Mouse (Mus musculus) forebrain, embryonic 13.5 days (tissue): ENCODE measurements at regions not wholly inside any gene's neighbourhood (a gene's known extent, or its start where the extent isn't known, plus 50 kb on each side); places are given as distances from the start of the nearest gene placed in this dataset.

Source experiments
- ATAC-seq: fragments of 200-750 bp; cut with Nextera tagmentation; 2 replicates; pipeline ENCODE4 v1.8.0; 2017
- H3K27ac ChIP-seq: fragments of 300-500 bp; sonication (generic); 2 replicates; pipeline ENCODE4 v1.5.1; 2015; ENCODE audit warnings: inconsistent platforms, mild to moderate bottlenecking, moderate library complexity
- H3K27me3 ChIP-seq: fragments of 300-500 bp; sonication (generic); 2 replicates; pipeline ENCODE4 v1.6.1; 2015; ENCODE audit warnings: mild to moderate bottlenecking, inconsistent platforms
- H3K36me3 ChIP-seq: fragments of 300-500 bp; sonication (generic); 2 replicates; pipeline ENCODE4 v1.6.1; 2015; ENCODE audit warnings: mild to moderate bottlenecking, inconsistent platforms; ENCODE audit not compliant: poor library complexity, severe bottlenecking
- H3K4me1 ChIP-seq: fragments of 300-500 bp; sonication (generic); 2 replicates; pipeline ENCODE4 v1.6.1; 2015; ENCODE audit warnings: inconsistent platforms
- H3K4me2 ChIP-seq: fragments of 300-500 bp; sonication (generic); 2 replicates; pipeline ENCODE4 v1.6.1; 2015; ENCODE audit warnings: inconsistent platforms, mild to moderate bottlenecking, moderate library complexity
- H3K4me3 ChIP-seq: fragments of 300-500 bp; sonication (generic); 2 replicates; pipeline ENCODE4 v1.5.1; 2015; ENCODE audit warnings: mild to moderate bottlenecking, inconsistent platforms
- H3K9ac ChIP-seq: fragments of 300-500 bp; sonication (generic); 2 replicates; pipeline ENCODE4 v1.6.1; 2015; ENCODE audit warnings: mild to moderate bottlenecking, inconsistent platforms
- H3K9me3 ChIP-seq: fragments of 300-500 bp; sonication (generic); replicated peaks from 2 replicates; pipeline ENCODE4 v1.6.1; 2016; ENCODE audit warnings: inconsistent platforms
- WGBS: fragments of 180-500 bp; shearing (Covaris S2); methylation state at CpG from one replicate; pipeline ENCODE4 v1.1.7; 2015; 5-methylcytosine and 5-hydroxymethylcytosine counted together

GRCm38 (mm10) chr19:18331811-18332210, 299.8 kb downstream of the Ostf1 start:
- Histone ChIP-seq H3K4me3 (no peak overlapping the region), H3K9ac (no peak overlapping the region), H3K27me3 (no peaks in the 10 kb centered on the region), H3K27ac (no peak overlapping the region), H3K4me2 (no peak overlapping the region), H3K4me1 (peaks cover 10% of the 10 kb centered on the region), H3K9me3 (no peaks in the 10 kb centered on the region), H3K36me3 (no peaks in the 10 kb centered on the region)
- 78% methylated on average over 7 of the region's 7 CpGs for WGBS
- no peak for ATAC-seq

GRCm38 (mm10) chr19:18329421-18329820, 302.2 kb downstream of the Ostf1 start:
- Histone ChIP-seq H3K4me1 (peaks cover 5% of the 10 kb centered on the region), H3K9me3 (no peaks in the 10 kb centered on the region), H3K9ac (no peak overlapping the region), H3K36me3 (no peaks in the 10 kb centered on the region), H3K27ac (no peak overlapping the region), H3K4me2 (no peak overlapping the region), H3K4me3 (no peak overlapping the region), H3K27me3 (no peaks in the 10 kb centered on the region)
- WGBS = 83% methylated on average over 2 of the region's 2 CpGs
- ATAC-seq = no peak

- no peak overlapping the region for H3K4me2 ChIP-seq
- 0 out of 2 replicates have a peak, but pooled peaks cover 5% of the 10 kb centered on the region for H3K4me1 ChIP-seq
- H3K4me3 ChIP-seq = no peak overlapping the region
- no peaks in the 10 kb centered on the region for H3K27me3 ChIP-seq
- no peak overlapping the region for H3K27ac ChIP-seq
- ATAC-seq = no peak
- 62% methylated on average over 1 of the region's 1 CpGs for WGBS
- H3K9ac ChIP-seq = no peak overlapping the region
- H3K9me3 ChIP-seq = no peaks in the 10 kb centered on the region
- no peaks in the 10 kb centered on the region for H3K36me3 ChIP-seq
Measured at GRCm38 (mm10) chr19:18318391-18318944, 313.2 kb downstream of the Ostf1 start.

- Histone ChIP-seq H3K36me3 (no peaks in the 10 kb centered on the region), H3K4me2 (no peak overlapping the region), H3K9ac (no peak overlapping the region), H3K4me3 (no peak overlapping the region), H3K4me1 (no peaks in the 10 kb centered on the region), H3K27ac (no peak overlapping the region), H3K9me3 (no peaks in the 10 kb centered on the region), H3K27me3 (no peaks in the 10 kb centered on the region)
- no peak for ATAC-seq
- WGBS = 92% methylated on average over 1 of the region's 1 CpGs
Measured at GRCm38 (mm10) chr19:18273415-18273814, 358.2 kb downstream of the Ostf1 start.

GRCm38 (mm10) chr19:18255074-18255684, 376.4 kb downstream of the Ostf1 start:
- no peaks in the 10 kb centered on the region for H3K36me3 ChIP-seq
- ATAC-seq = peak; percentile 30
- WGBS = 56% methylated on average over 14 of the region's 14 CpGs
- peaks cover 7% of the 10 kb centered on the region; the same call in 1 of the 2 replicates for H3K4me1 ChIP-seq
- no peaks in the 10 kb centered on the region for H3K27me3 ChIP-seq
- no peaks in the 10 kb centered on the region for H3K9me3 ChIP-seq
- no peak overlapping the region for H3K27ac ChIP-seq
- H3K4me2 ChIP-seq = peak overlapping the region; percentile 37
- no peak overlapping the region for H3K9ac ChIP-seq
- H3K4me3 ChIP-seq = peak overlapping the region; percentile 7; the same call in 1 of the 2 replicates

DNA sequence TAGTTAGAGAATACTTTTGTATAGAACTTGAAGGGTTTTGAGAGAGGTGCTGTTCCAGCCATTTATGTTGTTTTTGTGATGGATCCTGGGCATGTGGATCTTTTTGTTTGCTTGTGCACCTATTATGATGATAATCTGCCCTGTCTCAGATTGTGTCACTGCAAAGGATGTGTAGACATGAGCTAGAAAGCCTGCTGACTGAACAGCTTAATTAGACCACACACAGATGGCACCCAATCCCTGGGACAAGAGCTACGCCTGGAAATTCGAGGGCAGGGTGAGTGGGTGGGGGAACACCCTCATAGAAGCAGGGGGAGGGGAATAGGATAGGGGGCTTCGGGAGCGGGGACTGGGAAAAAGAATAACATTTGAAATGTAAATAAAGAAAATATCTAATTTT, 378.3 kb downstream of the Ostf1 start:
- H3K9ac ChIP-seq = no peak overlapping the region
- 55% methylated on average over 4 of the region's 4 CpGs for WGBS
- no peak for ATAC-seq
- H3K9me3 ChIP-seq = no peaks in the 10 kb centered on the region
- no peaks in the 10 kb centered on the region for H3K36me3 ChIP-seq
- H3K27me3 ChIP-seq = no peaks in the 10 kb centered on the region
- no peak overlapping the region for H3K4me2 ChIP-seq
- H3K4me3 ChIP-seq = no peak overlapping the region
- H3K27ac ChIP-seq = no peak overlapping the region
- H3K4me1 ChIP-seq = peaks cover 7% of the 10 kb centered on the region; the same call in 1 of the 2 replicates
